Mouse (Mus musculus) bone marrow macrophage, adult 2 months (primary cell): ENCODE data around the gene Rrp36.

ENCODE experiments used
- CTCF ChIP-seq: IDR thresholded peaks from 2 replicates; pipeline ENCODE4 v1.5.1; 2012; ENCODE audit warnings: low read depth, mild to moderate bottlenecking, low read length, moderate library complexity
- POLR2A ChIP-seq: IDR thresholded peaks from 2 replicates; pipeline ENCODE4 v1.6.1; 2012; ENCODE audit warnings: mild to moderate bottlenecking, low read depth, low read length, borderline replicate concordance

DNA sequence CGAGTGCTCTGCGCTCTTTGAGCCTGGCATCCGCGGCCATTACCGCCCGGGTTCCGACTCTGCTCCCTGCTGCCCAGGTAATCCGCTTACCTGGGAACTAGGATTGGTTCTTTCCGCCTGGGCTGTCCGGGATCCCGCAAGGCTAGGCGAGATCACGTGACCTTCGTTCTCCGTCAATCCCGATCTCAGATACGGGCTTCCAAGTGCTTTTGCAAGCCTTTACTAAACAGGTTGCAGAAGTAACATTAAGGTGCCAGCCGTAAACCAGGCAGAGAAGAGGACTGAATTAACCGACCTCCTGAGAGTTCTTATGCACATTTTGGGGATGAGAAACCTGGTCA is 27.9 kb downstream of the Rrp36 start:
- TF ChIP-seq CTCF (no peak), POLR2A (no peak)
